Mouse (Mus musculus) 416B (cell line): ENCODE measurements at regions not wholly inside any gene's neighbourhood (a gene's known extent, or its start where the extent isn't known, plus 50 kb on each side); places are given as distances from the start of the nearest gene placed in this dataset.

Experiments
- DNase-seq: peaks from one replicate; pipeline ENCODE4 v3.0.0; 2011; ENCODE audit warnings: low read depth

- DNase-seq: peak; percentile 91
These were observed 2140.3 kb upstream of the Cdh20 start for GRCm38 (mm10) chr1:102628061-102628460.

- DNase-seq: no peak
These were observed 2123.9 kb upstream of the Cdh20 start for GRCm38 (mm10) chr1:102644379-102644778.

GRCm38 (mm10) chr1:102687367-102688070 lies 2080.8 kb upstream of the Cdh20 start:
- DNase-seq: no peak

- no peak for DNase-seq
These were observed 2051.9 kb upstream of the Cdh20 start for GRCm38 (mm10) chr1:102716459-102716858.

GRCm38 (mm10) chr1:102733991-102734390 lies 2034.3 kb upstream of the Cdh20 start:
- DNase-seq: no peak

- no peak for DNase-seq
These were observed 2032.9 kb upstream of the Cdh20 start for GRCm38 (mm10) chr1:102735392-102735791.

- DNase-seq: no peak
These were observed 2010.4 kb upstream of the Cdh20 start for GRCm38 (mm10) chr1:102757941-102758340.
